Mouse (Mus musculus): ENCODE data around the gene Ccdc85c. TPM values are rescaled to one million over a fixed set of nuclear protein-coding genes. Genes with fewer than 3 reads are reported as not detected.

The Ccdc85c gene
- polyA plus RNA-seq (2017; shearing (Covaris generic)) = not detected

GRCm38 (mm10) chr12:108274661-108275507 is at the start of gene Ccdc85c:
Ccdc85c (minus strand) TSS chr12:108275425.

GRCm38 (mm10) chr12:108305812-108306794 is 30.9 kb upstream of the Ccdc85c start, which contains the start of gene Hhipl1:
Hhipl1 (plus strand) TSS chr12:108306270.

GRCm38 (mm10) chr12:108179321-108180266 is 95.6 kb downstream of the Ccdc85c start, which contains the start of gene Ccnk:
Ccnk (plus strand) TSS chr12:108179579.

GRCm38 (mm10) chr12:108179246-108179320 is 96.1 kb downstream of the Ccdc85c start, which contains the start of gene Setd3:
Setd3 (minus strand) TSS chr12:108179314.

Other genes starting within 250 kb of the Ccdc85c start
- 47.5 TPM for gene Setd3, start 96.1 kb downstream of the Ccdc85c start, polyA plus RNA-seq (2017; shearing (Covaris generic))
- gene Ccnk, start 95.8 kb downstream of the Ccdc85c start, polyA plus RNA-seq (2017; shearing (Covaris generic)) = 3.5 TPM
- gene Hhipl1, start 30.8 kb upstream of the Ccdc85c start, polyA plus RNA-seq (2017; shearing (Covaris generic)) = not detected
- not detected for gene Cyp46a1, start 59.0 kb upstream of the Ccdc85c start, polyA plus RNA-seq (2017; shearing (Covaris generic))
- gene Eml1, start 95.5 kb upstream of the Ccdc85c start, polyA plus RNA-seq (2017; shearing (Covaris generic)) = 0.87 TPM

All from inflammation-experienced regulatory T-cells, adult 16 weeks (primary cell).